Mouse (Mus musculus) liver, postnatal 0 days (tissue): ENCODE measurements at regions not wholly inside any gene's neighbourhood (a gene's known extent, or its start where the extent isn't known, plus 50 kb on each side); places are given as distances from the start of the nearest gene placed in this dataset.

ENCODE experiments used
- CTCF ChIP-seq: sonication (generic); IDR thresholded peaks from 2 replicates; pipeline ENCODE4 v1.5.1; 2016; ENCODE audit warnings: antibody characterized with exemption, low read depth
- EP300 ChIP-seq: IDR thresholded peaks from 2 replicates; pipeline ENCODE4 v1.6.1; 2016; ENCODE audit warnings: antibody characterized with exemption, low read depth, mild to moderate bottlenecking

GRCm38 (mm10) chr3:41137931-41138330 lies 55.1 kb upstream of the Pgrmc2 start:
- TF ChIP-seq CTCF (no peak), EP300 (no peak)
